Mouse (Mus musculus) CH12.LX (cell line): ENCODE measurements around the gene Maea.

Experiments
- CTCF ChIP-seq, 2 experiments: IDR thresholded peaks in 1 of 2; conservative IDR thresholded peaks in 1 of 2; 2 replicates each; pipeline ENCODE4 v1.5.1; 2011 to 2012; ENCODE audit warnings: low read depth in 2 of 2, low read length in 2 of 2, improper control_type of control experiment in 1 of 2, inconsistent platforms in 1 of 2, mild to moderate bottlenecking in 1 of 2, moderate library complexity in 1 of 2
- IRF4 ChIP-seq: IDR thresholded peaks from 2 replicates; pipeline ENCODE4 v1.6.1; 2014; ENCODE audit warnings: low read depth, mild to moderate bottlenecking, inconsistent platforms, low read length, improper control_type of control experiment
- JUN ChIP-seq: IDR thresholded peaks from 2 replicates; pipeline ENCODE4 v1.6.1; 2011; ENCODE audit warnings: low read depth, mild to moderate bottlenecking, low read length, improper control_type of control experiment, moderate library complexity; ENCODE audit not compliant: insufficient read depth
- POLR2A ChIP-seq: IDR thresholded peaks from 2 replicates; pipeline ENCODE4 v1.6.1; 2011; ENCODE audit warnings: low read depth, mild to moderate bottlenecking, improper control_type of control experiment, low read length
- SIN3A ChIP-seq: IDR thresholded peaks from 2 replicates; pipeline ENCODE4 v1.6.1; 2012; ENCODE audit warnings: low read length, improper control_type of control experiment, inconsistent platforms
- ZC3H11A ChIP-seq: IDR thresholded peaks from 2 replicates; pipeline ENCODE4 v1.6.1; 2012; ENCODE audit warnings: low read depth, mild to moderate bottlenecking, inconsistent platforms, low read length, improper control_type of control experiment

- TF ChIP-seq POLR2A (no peak), JUN (no peak), ZC3H11A (no peak), IRF4 (no peak), CTCF (conservative IDR thresholded peaks at IDR 0.05 in 1 of 2, IDR thresholded peaks at IDR 0.05 in 1 of 2; ENCODE audit: low read depth in 2 of 2, low read length in 2 of 2) (no peak), SIN3A (no peak)
Observed at GRCm38 (mm10) chr5:33342821-33343220, 7.5 kb downstream of the Maea start.
